Mouse (Mus musculus) heart, adult 2 months (tissue): ENCODE results near the gene Selenov. TPM values are rescaled to one million over a fixed set of nuclear protein-coding genes. Genes with fewer than 3 reads are reported as not detected.

Experiments
- DNase-seq, 2 experiments: peaks; one replicate each; pipeline ENCODE4 v3.0.0; 2021
- H3K27ac ChIP-seq: fragments of 200-600 bp; 2 replicates; pipeline ENCODE4 v1.8.1; 2022
- H3K27me3 ChIP-seq: fragments of 200-500 bp; 2 replicates; pipeline ENCODE4 v1.6.1; 2012; ENCODE audit warnings: mild to moderate bottlenecking, low read length, inconsistent platforms, mixed read lengths; ENCODE audit not compliant: control insufficient read depth, insufficient read depth
- H3K36me3 ChIP-seq: fragments of 200-500 bp; 2 replicates; pipeline ENCODE4 v1.6.1; 2012; ENCODE audit warnings: low read length, inconsistent platforms; ENCODE audit not compliant: control insufficient read depth, insufficient read depth
- H3K4me1 ChIP-seq: fragments of 200-500 bp; 2 replicates; pipeline ENCODE4 v1.6.1; 2011; ENCODE audit warnings: low read length; ENCODE audit not compliant: control insufficient read depth, insufficient read depth
- H3K4me3 ChIP-seq: fragments of 200-600 bp; 2 replicates; pipeline ENCODE4 v1.8.1; 2022
- H3K79me2 ChIP-seq: fragments of 200-500 bp; replicated peaks from 2 replicates; pipeline ENCODE4 v1.6.1; 2012; ENCODE audit warnings: mild to moderate bottlenecking, inconsistent platforms, low read length, moderate library complexity, mixed read lengths; ENCODE audit not compliant: control insufficient read depth, insufficient read depth
- H3K9ac ChIP-seq: fragments of 200-500 bp; 2 replicates; pipeline ENCODE4 v1.6.1; 2012; ENCODE audit warnings: low read depth, mild to moderate bottlenecking, control low read depth, inconsistent platforms, low read length, mixed read lengths
- CTCF ChIP-seq: fragments of 200-600 bp; IDR thresholded peaks from 2 replicates; pipeline ENCODE4 v1.8.1; 2022; ENCODE audit warnings: antibody characterized with exemption, mild to moderate bottlenecking, moderate library complexity
- EP300 ChIP-seq: fragments of 200-500 bp; IDR thresholded peaks from 2 replicates; pipeline ENCODE4 v1.6.1; 2011; ENCODE audit warnings: low read depth, low read length, control low read depth; ENCODE audit not compliant: insufficient read depth
- POLR2A ChIP-seq: fragments of 200-500 bp; IDR thresholded peaks from 2 replicates; pipeline ENCODE4 v1.6.1; 2011; ENCODE audit warnings: mild to moderate bottlenecking, low read depth, low read length, control low read depth; ENCODE audit not compliant: insufficient read depth
- whole genome bisulfite sequencing: fragments of 180-500 bp; shearing (Covaris S2); methylation state at CpG from one replicate; pipeline ENCODE4 v1.1.7; 2018; 5-methylcytosine and 5-hydroxymethylcytosine counted together
- intact Hi-C: fragments of 180-260 bp; cut with DNase I; formaldehyde crosslinking; loops from one replicate; pipeline ENCODE4 v1.15.1; 2025
- polyA plus RNA-seq: library from polyadenylated mRNA; depleted of rRNA; stranded (reverse); fragments of >200 nt; gene quantifications from 2 replicates; pipeline ENCODE4 v1.2.3, GENCODE M21; 2012
- total RNA-seq, 2 experiments: library from RNA; stranded (reverse); gene quantifications; 2 replicates each; pipeline ENCODE4 v1.2.3; 2021

The Selenov gene
- total and polyA plus RNA-seq, 3 experiments: 0.08 TPM; not detected in 2

DNA sequence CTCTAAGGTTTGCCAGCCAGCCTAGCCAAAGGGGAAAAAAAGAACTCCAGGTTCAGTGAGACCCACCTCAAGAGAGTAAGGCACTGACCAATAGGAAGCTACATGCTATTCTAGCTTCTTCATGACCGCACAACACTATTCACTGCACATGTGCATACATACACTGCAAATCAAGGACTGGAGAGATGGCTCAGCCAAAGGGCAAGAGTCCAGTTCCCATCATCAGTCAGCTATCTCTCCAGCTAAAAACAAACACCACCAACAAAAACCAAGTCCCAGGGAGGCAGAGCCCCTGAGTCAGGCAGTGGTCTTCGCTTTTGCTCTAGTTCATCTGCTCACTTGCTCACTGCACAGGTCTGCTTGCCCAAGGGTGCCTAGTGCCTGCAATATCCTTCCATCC, 37.3 kb upstream of the Selenov start:
- TF ChIP-seq CTCF: no peak
- TF ChIP-seq EP300: no peak
- no peak for TF ChIP-seq POLR2A
- intact Hi-C loops: no loop called here
- no peak overlapping the region for H3K27ac ChIP-seq

DNA sequence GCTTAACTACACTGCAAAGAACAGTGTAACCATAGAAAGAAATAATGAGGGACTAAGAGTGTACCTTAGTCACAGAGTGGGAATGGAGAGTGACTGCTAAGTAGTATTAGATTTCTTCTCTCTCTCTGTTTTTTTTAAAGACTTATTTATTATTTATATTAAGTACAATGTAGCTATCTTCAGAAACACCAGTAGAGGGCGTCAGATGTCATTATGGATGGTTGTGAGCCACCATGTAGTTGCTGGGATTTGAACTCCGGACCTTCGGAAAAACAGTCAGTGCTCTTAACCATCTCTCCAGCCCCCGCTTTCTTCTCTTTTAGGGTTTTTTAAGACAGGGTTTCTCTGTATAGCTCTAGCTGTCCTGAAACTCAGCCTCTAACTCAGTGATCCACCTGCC, 35.5 kb upstream of the Selenov start:
- WGBS: 85% methylated on average over 4 of the region's 4 CpGs
- no peaks in the 10 kb centered on the region for H3K4me1 ChIP-seq
- no peaks in the 10 kb centered on the region for H3K27me3 ChIP-seq
- intact Hi-C loops: no loop called here
- TF ChIP-seq EP300: no peak
- TF ChIP-seq CTCF: peak; percentile 53
- no peaks in the 10 kb centered on the region for H3K36me3 ChIP-seq
- H3K9ac ChIP-seq: no peak overlapping the region
- H3K4me3 ChIP-seq: no peak overlapping the region
- no peak for DNase-seq
- no peak overlapping the region for H3K27ac ChIP-seq
- H3K79me2 ChIP-seq: no peaks in the 10 kb centered on the region; the same call in 1 of the 2 replicates

More for the DNA sequence above, 37.3 kb upstream of the Selenov start:
- Histone ChIP-seq H3K9ac (no peak overlapping the region), H3K4me3 (no peak overlapping the region), H3K36me3 (no peaks in the 10 kb centered on the region), H3K79me2 (peaks cover under 1% of the 10 kb centered on the region; the same call in 1 of the 2 replicates), H3K27me3 (no peaks in the 10 kb centered on the region), H3K4me1 (no peaks in the 10 kb centered on the region)
- DNase-seq: no peak
- WGBS: 85% methylated on average over 2 of the region's 2 CpGs

GRCm38 (mm10) chr7:28325293-28325692, 34.3 kb upstream of the Selenov start:
- no peaks in the 10 kb centered on the region for H3K79me2 ChIP-seq
- TF ChIP-seq EP300 (no peak), CTCF (no peak), POLR2A (no peak)
- intact Hi-C loops: no loop called here
- WGBS: 94% methylated on average over 8 of the region's 8 CpGs
- no peak overlapping the region for H3K4me3 ChIP-seq
- H3K27ac ChIP-seq: no peak overlapping the region
- H3K4me1 ChIP-seq: no peaks in the 10 kb centered on the region
- H3K27me3 ChIP-seq: no peaks in the 10 kb centered on the region
- no peaks in the 10 kb centered on the region for H3K36me3 ChIP-seq
- no peak for DNase-seq
- H3K9ac ChIP-seq: no peak overlapping the region

- intact Hi-C loops: no loop called here
- no peaks in the 10 kb centered on the region for H3K27me3 ChIP-seq
- WGBS: 86% methylated on average over 15 of the region's 15 CpGs
- no peak overlapping the region for H3K4me3 ChIP-seq
- TF ChIP-seq CTCF: no peak
- no peak for TF ChIP-seq POLR2A
- TF ChIP-seq EP300: no peak
- no peak overlapping the region for H3K9ac ChIP-seq
- no peak for DNase-seq
- no peaks in the 10 kb centered on the region for H3K36me3 ChIP-seq
- no peak overlapping the region for H3K27ac ChIP-seq
- H3K4me1 ChIP-seq: no peaks in the 10 kb centered on the region
- H3K79me2 ChIP-seq: no peaks in the 10 kb centered on the region
Observed at GRCm38 (mm10) chr7:28321974-28322720, 31.2 kb upstream of the Selenov start.

DNA sequence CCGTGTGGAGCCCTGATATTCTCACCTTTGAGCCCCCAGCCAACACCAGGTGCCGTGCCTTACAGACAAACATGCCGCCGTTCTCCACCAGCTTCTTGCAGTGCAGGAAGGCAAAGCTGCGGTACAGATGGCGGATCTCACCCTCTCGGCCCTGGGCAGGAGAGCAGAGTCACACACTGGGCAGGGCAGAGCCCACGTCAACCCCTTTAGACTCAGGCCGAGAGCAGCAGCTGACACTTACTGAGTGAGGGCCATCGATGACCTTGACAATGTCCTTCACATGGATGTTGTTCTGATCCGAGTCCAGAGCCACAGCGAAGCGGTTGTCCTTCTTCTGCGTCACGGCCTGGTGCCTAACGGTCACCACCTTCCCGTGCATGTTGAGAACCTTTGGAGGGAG, 27.7 kb upstream of the Selenov start:
- 88% methylated on average over 17 of the region's 17 CpGs for WGBS
- H3K79me2 ChIP-seq: no peaks in the 10 kb centered on the region
- TF ChIP-seq CTCF: no peak
- no peak for DNase-seq
- intact Hi-C loops: no loop called here
- H3K36me3 ChIP-seq: no peaks in the 10 kb centered on the region
- H3K4me3 ChIP-seq: no peak overlapping the region
- no peaks in the 10 kb centered on the region for H3K27me3 ChIP-seq
- no peak overlapping the region for H3K9ac ChIP-seq
- H3K4me1 ChIP-seq: no peaks in the 10 kb centered on the region
- H3K27ac ChIP-seq: no peak overlapping the region

- DNase-seq: no peak
- 78% methylated on average over 3 of the region's 3 CpGs for WGBS
- Histone ChIP-seq H3K4me3 (no peak overlapping the region), H3K4me1 (no peaks in the 10 kb centered on the region), H3K36me3 (no peaks in the 10 kb centered on the region), H3K27ac (no peak overlapping the region), H3K79me2 (no peaks in the 10 kb centered on the region), H3K9ac (no peak overlapping the region), H3K27me3 (no peaks in the 10 kb centered on the region)
- intact Hi-C loops: no loop called here
- TF ChIP-seq POLR2A (no peak), CTCF (no peak), EP300 (no peak)
Observed at GRCm38 (mm10) chr7:28318036-28318435, 27.1 kb upstream of the Selenov start.
